Mouse (Mus musculus) v-Abl transformed pro-B cells (cell line): ENCODE measurements around the gene Plbd2.

Experiments used
- in situ Hi-C, 2 experiments: fragments of 400-800 bp; cut with MboI; formaldehyde crosslinking; loops; one replicate each; pipeline ENCODE4 v1.15.1; 2025; ENCODE audit not compliant: unreplicated experiment in 2 of 2

The Plbd2 gene

GRCm38 (mm10) chr5:120503144-120503795, at the start of gene Plbd2:
Gene Plbd2 (minus strand): TSS chr5:120503625.
- in situ Hi-C loops, result loop anchor here (5.0 to 10.0 kb wide), 3 partner anchors 102 to 172 kb away; no protein-coding TSS in a partner anchor

- in situ Hi-C loops, result no loop called here
Observed at GRCm38 (mm10) chr5:120550673-120551072, 47.2 kb upstream of the Plbd2 start.

GRCm38 (mm10) chr5:120550137-120550536, 46.7 kb upstream of the Plbd2 start:
- in situ Hi-C loops, result no loop called here

GRCm38 (mm10) chr5:120548236-120548850, 44.9 kb upstream of the Plbd2 start:
- in situ Hi-C loops, result no loop called here

GRCm38 (mm10) chr5:120536632-120537031, 33.2 kb upstream of the Plbd2 start:
- in situ Hi-C loops, result no loop called here

GRCm38 (mm10) chr5:120536046-120536445, 32.6 kb upstream of the Plbd2 start:
- in situ Hi-C loops, result no loop called here

- in situ Hi-C loops, result no loop called here
Observed at GRCm38 (mm10) chr5:120534686-120535075, 31.3 kb upstream of the Plbd2 start.

GRCm38 (mm10) chr5:120534071-120534685, 30.8 kb upstream of the Plbd2 start:
- in situ Hi-C loops, result no loop called here

- in situ Hi-C loops, result no loop called here
Observed at GRCm38 (mm10) chr5:120531631-120532030, 28.2 kb upstream of the Plbd2 start.

- in situ Hi-C loops, result loop anchor here (5.0 kb wide), 2 partner anchors 50 to 60 kb away; partner anchors contain the start of genes Iqcd (in 1 of the 2) and Tpcn1 (in 1 of the 2)
Observed at GRCm38 (mm10) chr5:120527296-120527964, 24.0 kb upstream of the Plbd2 start.

- in situ Hi-C loops, result loop anchor here (5.0 kb wide), 2 partner anchors 51 to 61 kb away; partner anchors contain the start of genes Iqcd (in 1 of the 2) and Tpcn1 (in 1 of the 2)
Observed at GRCm38 (mm10) chr5:120526311-120526710, 22.9 kb upstream of the Plbd2 start.

GRCm38 (mm10) chr5:120525737-120526136, 22.3 kb upstream of the Plbd2 start:
- in situ Hi-C loops, result loop anchor here (5.0 kb wide), 2 partner anchors 52 to 62 kb away; partner anchors contain the start of genes Iqcd (in 1 of the 2) and Tpcn1 (in 1 of the 2)

- in situ Hi-C loops, result loop anchor here (5.0 kb wide), 2 partner anchors 53 to 63 kb away; partner anchors contain the start of genes Iqcd (in 1 of the 2) and Tpcn1 (in 1 of the 2)
Observed at GRCm38 (mm10) chr5:120524736-120525135, 21.3 kb upstream of the Plbd2 start.

GRCm38 (mm10) chr5:120522649-120523048, 19.2 kb upstream of the Plbd2 start:
- in situ Hi-C loops, result no loop called here

- in situ Hi-C loops, result no loop called here
Observed at GRCm38 (mm10) chr5:120517552-120517951, 14.1 kb upstream of the Plbd2 start.

GRCm38 (mm10) chr5:120516221-120516984, 13.0 kb upstream of the Plbd2 start:
- in situ Hi-C loops, result no loop called here

GRCm38 (mm10) chr5:120515451-120515850, 12.0 kb upstream of the Plbd2 start:
- in situ Hi-C loops, result no loop called here

- in situ Hi-C loops, result no loop called here
Observed at GRCm38 (mm10) chr5:120514754-120515153, 11.3 kb upstream of the Plbd2 start.

GRCm38 (mm10) chr5:120514031-120514677, 10.7 kb upstream of the Plbd2 start:
- in situ Hi-C loops, result no loop called here
